Mouse (Mus musculus) NIH3T3 (cell line): Measurements from ENCODE around the gene Eppin.

ENCODE experiments used
- DNase-seq: peaks from one replicate; pipeline ENCODE4 v3.0.0-alpha.2; 2012; ENCODE audit warnings: low read depth

Eppin gene

DNA sequence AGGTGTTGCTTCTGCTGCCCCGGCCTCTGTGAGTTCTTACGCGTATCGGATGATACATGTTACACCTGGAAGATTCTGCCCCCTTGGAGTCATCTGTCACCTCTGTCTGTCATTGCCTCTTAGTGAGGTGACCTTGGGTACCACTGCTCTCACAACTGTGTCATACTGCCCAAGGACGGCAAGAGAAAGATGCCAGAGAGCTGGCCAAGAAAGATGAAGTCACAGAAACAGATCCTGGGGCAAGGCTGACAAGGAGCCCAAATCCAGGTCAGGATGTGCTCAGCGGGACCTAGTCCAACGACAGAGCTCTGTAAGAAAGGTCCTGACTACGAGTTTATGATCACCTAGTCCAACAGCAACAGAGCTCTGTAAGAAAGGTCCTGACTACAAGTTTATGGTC is 33.3 kb downstream of the Eppin start:
- no peak for DNase-seq

DNA sequence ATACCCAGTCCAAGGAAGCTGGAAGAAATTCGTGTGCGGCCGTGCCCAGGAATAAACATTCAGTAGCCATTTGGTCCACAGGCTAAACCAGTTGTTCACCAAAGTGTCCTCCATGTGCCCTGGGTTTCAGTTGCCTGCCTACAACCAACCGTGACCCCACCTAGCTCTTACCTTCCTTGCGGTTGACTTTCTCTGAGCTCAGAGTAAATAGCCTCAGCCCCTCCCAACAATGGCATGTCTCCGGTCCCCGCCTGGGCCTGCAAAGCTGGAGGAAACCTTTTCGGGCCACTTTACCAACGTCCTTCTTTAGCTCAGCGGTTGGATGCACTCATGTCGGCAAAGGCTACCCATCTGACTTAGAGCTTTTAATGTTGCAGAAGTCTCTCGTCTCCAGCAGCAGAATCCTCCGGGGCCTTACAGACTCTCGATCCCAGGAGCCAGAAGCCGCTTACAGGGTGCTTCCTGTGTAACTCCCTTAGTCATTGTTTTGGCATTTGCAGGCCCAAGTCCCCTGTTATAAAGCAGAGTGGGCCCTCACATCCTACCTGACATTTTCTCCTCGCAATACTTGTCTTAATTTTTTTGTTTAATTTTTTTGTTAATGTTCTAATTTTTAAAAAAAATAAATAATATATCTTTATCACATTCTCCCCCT is 34.3 kb downstream of the Eppin start:
- DNase-seq: no peak

DNA sequence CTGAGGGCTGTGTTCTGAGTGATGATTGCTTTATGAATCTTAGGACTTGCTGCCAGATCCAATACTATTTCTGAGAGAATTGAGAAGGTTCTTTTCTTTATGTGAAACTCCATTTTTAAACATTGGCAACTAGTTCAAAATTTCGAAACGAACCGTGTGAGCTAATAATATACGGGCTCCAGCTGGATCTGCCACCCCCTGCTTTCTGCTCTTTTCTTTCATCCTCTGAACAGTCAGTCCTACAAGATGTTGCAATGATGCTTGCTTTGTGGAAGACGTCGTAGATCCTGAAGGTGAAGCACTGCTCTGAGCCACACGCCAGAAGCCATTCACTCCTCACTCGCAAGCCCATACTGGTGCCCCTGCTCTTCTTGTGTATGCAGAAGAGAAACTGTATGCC is 35.0 kb downstream of the Eppin start:
- peak; percentile 52 for DNase-seq

GRCm38 (mm10) chr2:164551502-164551901 is 41.9 kb downstream of the Eppin start:
- DNase-seq: no peak

- DNase-seq: no peak
These were observed 42.5 kb downstream of the Eppin start for GRCm38 (mm10) chr2:164550895-164551269.

DNA sequence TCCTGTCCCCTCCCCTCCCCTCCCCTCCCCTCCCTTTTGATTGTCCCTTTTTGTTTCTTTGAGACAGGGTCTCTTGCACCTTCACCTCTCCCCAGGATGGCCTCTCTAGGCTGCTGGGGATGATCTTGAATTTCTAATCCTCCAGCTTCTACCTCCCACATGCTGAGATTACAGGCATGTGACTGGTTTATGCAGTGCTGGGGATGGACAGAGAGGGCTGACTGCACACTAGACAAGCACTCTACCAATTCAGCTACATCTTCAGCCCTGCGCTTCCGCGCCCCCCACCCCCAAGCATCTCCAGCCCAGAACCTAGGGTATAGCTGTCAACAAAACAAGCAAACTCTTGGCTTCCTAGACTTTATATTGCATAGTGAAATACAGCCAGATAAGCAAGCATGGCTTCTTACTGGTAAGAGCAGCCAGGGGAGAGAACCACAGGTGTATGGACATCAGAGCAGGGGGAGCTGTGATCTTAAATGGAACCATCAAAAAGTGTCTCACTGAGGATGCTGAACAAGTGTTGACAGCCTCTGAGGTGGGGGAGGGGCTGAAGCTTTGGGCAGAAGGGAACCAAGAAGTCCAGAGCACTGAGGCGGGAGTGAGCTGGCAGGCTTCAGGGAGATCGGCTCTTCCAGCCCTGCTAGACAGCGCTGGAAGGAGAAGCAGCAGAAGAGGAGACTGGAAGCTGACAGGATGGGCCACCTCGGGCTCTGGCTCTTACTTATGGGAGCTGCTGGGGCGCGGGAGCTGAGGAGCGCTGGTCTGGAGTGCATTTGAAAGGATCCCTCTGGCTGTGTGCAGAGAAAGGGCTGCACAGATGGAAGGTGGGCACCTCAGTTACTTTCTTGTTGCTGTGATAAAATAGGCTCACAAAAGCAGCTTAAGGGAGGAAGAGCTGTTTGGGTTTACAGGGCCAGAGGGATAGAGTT is 43.2 kb downstream of the Eppin start:
- no peak for DNase-seq

GRCm38 (mm10) chr2:164549338-164549737 is 44.1 kb downstream of the Eppin start:
- DNase-seq: peak; percentile 37

DNA sequence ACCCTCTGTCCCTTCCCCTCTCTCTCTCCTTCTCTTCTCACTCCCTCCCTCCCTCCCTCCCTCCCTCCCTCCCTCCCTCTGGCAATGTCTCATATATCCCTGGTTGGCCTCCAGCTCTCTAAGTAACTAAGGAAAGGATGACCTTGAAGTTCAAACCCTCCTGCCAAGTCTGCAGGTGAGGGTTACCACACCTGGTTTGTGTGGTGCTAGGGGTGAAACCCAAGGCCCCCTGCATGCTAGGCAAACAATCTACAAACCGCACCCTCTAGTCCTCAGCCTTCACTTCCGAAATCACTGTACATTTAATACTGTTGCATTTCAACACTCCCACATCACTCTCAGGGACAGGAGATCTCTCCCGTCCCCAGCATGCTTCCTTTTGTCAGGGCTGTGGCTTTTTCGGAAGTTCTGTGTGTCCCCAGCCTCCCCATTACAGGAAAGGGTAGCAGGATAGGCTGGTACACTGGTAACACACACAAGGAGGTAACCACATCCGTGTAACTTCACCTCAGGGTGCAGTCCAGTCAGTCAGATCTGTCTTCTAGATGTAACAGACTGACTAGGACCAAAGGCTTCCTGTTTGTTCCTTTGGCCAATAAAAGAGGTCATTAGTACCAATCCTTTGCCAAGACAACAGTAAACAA is 48.8 kb downstream of the Eppin start:
- DNase-seq: no peak

GRCm38 (mm10) chr2:164543745-164544144 is 49.6 kb downstream of the Eppin start:
- DNase-seq: no peak

DNA sequence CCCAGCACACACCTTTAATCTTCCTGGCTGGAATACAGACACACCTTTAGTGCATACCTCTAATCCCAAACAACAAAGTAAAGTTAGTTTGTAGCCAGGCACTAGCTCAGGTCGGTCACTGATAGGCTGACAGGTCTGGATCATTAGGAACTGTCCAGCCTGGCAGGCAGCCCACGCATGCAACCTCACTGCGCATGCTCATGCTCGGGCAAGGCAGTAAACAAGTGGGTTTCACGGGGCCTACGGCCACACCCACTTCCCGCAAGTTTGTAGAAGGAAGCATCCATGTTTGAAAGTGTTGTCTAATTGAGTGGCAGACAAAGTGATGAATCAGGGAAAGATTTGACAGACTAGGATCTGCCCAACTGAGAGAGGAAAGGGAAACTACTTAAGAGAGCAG is 50.8 kb downstream of the Eppin start:
- no peak for DNase-seq

DNA sequence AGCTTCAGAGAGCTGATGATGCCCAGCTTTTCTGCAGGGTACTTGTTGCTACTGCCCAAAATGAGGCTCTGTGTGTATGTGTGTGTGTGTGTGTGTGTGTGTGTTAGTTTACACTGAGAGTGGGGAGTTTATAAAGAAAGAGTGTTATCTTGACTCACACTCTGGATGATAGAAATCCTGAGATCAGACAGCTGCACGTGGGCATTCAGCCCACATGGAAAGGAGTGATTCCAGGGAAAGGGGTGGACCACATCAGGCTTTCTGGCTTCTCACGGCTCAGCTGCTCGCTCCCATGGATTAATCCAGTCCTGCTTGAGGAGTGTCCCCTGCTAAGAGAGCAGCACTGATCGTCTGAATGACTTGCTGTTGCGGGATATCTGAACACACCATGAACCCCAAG is 51.3 kb downstream of the Eppin start:
- no peak for DNase-seq

DNA sequence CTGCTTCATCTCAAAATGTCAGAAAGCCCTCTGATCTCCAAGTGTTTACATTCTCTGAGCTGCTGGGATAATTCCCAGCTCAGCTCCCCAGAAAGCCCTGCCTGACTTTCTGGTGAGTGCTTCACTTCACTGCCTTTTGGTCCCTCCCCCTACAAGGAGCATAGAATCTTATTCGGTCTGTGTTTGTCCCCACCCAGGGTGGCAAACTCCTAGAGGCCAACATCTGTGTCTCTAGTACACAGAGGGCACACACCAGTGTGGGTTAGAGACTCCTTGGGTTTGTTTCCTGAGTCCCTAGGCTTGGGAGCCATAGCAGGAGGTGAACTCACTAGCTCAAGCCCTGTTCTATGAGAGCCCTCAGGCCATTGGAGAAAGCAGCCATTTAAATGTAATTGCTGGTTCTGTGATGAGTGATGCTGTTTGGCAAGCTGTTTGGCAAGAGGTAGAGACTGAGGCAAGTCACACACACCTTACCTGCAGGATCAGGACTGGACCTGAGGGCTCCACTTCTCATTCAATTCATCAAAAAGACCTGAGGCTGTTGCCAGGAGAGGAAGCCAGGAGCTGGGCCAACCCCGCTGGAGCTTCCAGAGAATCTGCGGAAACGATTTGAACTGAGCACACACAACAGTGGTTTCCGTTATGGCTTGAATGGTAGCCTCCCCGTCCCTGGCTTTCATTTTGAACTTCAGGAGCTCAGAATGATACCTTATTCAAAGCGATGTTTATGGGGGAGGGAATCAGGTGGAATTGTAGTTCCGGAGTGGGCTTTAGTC is 52.6 kb downstream of the Eppin start:
- no peak for DNase-seq
